Mouse (Mus musculus) erythroblast, embryonic 14.5 days (primary cell): Measurements from ENCODE around the gene Lhfpl5.

Experiments
- GATA1 ChIP-seq: IDR thresholded peaks from 2 replicates; pipeline ENCODE4 v1.6.1; 2012; ENCODE audit warnings: low read length, inconsistent platforms, mixed read lengths
- TAL1 ChIP-seq: IDR thresholded peaks from 3 replicates; pipeline ENCODE4 v1.6.1; 2012; ENCODE audit warnings: low read length, inconsistent platforms, mixed read lengths

DNA sequence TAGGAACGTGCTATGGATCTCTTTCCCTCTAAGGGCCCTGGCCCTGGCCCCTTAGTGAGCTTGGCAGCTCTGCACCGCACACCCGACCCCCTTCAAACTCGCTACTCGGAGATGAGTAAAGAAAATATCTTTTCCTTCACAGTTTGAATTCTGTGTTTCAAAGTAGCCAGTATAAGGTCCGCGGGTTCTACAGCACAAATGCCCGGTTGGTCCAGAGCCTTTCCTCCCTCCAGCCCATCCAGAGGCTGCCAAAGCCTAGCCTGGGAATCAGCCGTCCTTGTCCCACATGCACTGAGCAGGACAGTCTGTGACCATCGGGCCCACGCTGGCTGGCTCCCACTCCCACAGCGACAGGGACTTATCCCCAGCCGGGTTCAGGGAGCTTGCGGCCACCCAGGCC is 26.3 kb upstream of the Lhfpl5 start, which contains the start of gene Clpsl2:
- TF ChIP-seq GATA1, result no peak
- TF ChIP-seq TAL1, result no peak
